Mouse (Mus musculus) gastrocnemius, adult 8-10 months (tissue): ENCODE data around the gene Maob. TPM values are rescaled to one million over a fixed set of nuclear protein-coding genes. Genes with fewer than 3 reads are reported as not detected.
A peak's percentile ranks its signal among the peaks of the same experiment; 100 is the strongest.

Source experiments
- DNase-seq, 2 experiments: peaks; one replicate each; pipeline ENCODE4 v3.0.0; 2022; ENCODE audit warnings: low spot score in 2 of 2
- total RNA-seq, 4 experiments: library from RNA; stranded (reverse); gene quantifications; 2 replicates each; pipeline ENCODE4 v1.2.4; 2022

Gene Maob
- 10 to 100 TPM; 11.1 to 20.6 (median 14.3) TPM for total RNA-seq

GRCm38 (mm10) chrX:16817261-16817769 lies at the start of gene Maob:
TSS of gene Maob (minus strand) at chrX:16817366.
- DNase-seq, result peak; percentile 4 to 21

- no peak for DNase-seq
Observed at GRCm38 (mm10) chrX:16860244-16860643, 43.1 kb upstream of the Maob start.

- no peak for DNase-seq
Observed at GRCm38 (mm10) chrX:16846034-16846433, 28.9 kb upstream of the Maob start.

- DNase-seq, result no peak
Observed at GRCm38 (mm10) chrX:16841443-16841842, 24.3 kb upstream of the Maob start.

GRCm38 (mm10) chrX:16837293-16837692 lies 20.1 kb upstream of the Maob start:
- no peak for DNase-seq

GRCm38 (mm10) chrX:16836488-16837082 lies 19.4 kb upstream of the Maob start:
- no peak for DNase-seq

- DNase-seq, result no peak
Observed at GRCm38 (mm10) chrX:16826028-16826427, 8.9 kb upstream of the Maob start.

GRCm38 (mm10) chrX:16815965-16816364 lies 1.2 kb downstream of the Maob start:
- DNase-seq, result no peak

- no peak for DNase-seq
Observed at GRCm38 (mm10) chrX:16812080-16812479, 5.1 kb downstream of the Maob start.

- no peak for DNase-seq
Observed at GRCm38 (mm10) chrX:16767453-16767852, 49.7 kb downstream of the Maob start.

GRCm38 (mm10) chrX:16766156-16766555 lies 51.0 kb downstream of the Maob start:
- DNase-seq, result no peak

- DNase-seq, result no peak
Observed at GRCm38 (mm10) chrX:16761430-16761829, 55.7 kb downstream of the Maob start.

- DNase-seq, result no peak
Observed at GRCm38 (mm10) chrX:16754761-16755160, 62.4 kb downstream of the Maob start.

GRCm38 (mm10) chrX:16748932-16749331 lies 68.2 kb downstream of the Maob start:
- no peak for DNase-seq

GRCm38 (mm10) chrX:16714033-16714432 lies 103.1 kb downstream of the Maob start:
- DNase-seq, result no peak

- DNase-seq, result no peak
Observed at GRCm38 (mm10) chrX:16706094-16706493, 111.1 kb downstream of the Maob start.

Other genes starting within 250 kb of the Maob start
- gene Maoa, start 197.7 kb downstream of the Maob start, total RNA-seq, result 1 to 10 TPM; 4.1 to 5.3 (median 4.7) TPM
- gene Ndp, start 94.4 kb upstream of the Maob start, total RNA-seq, result not detected